Mouse (Mus musculus): ENCODE results near the gene Atg4d.
"Not testable (repeated sequence)": the region's sequence is repeated elsewhere in the genome, so short reads cannot be mapped to it uniquely, and the experiment has no call there.

Atg4d gene

GRCm38 (mm10) chr9:21265000-21265561 is at the start of gene Atg4d:
Gene Atg4d, plus strand, starts transcription at chr9:21265293.
- peak; percentile 97 for DNase-seq (ENCODE audit: low read depth, low spot score)

- DNase-seq (ENCODE audit: low read depth, low spot score) = no peak
These were observed 48.8 kb upstream of the Atg4d start for GRCm38 (mm10) chr9:21216050-21216841.

GRCm38 (mm10) chr9:21219820-21220219 is 45.3 kb upstream of the Atg4d start:
- DNase-seq (ENCODE audit: low read depth, low spot score) = no peak

- peak; percentile 92 for DNase-seq (ENCODE audit: low read depth, low spot score)
These were observed 44.4 kb upstream of the Atg4d start for GRCm38 (mm10) chr9:21220490-21221382.

GRCm38 (mm10) chr9:21221383-21221929 is 43.6 kb upstream of the Atg4d start:
- DNase-seq (ENCODE audit: low read depth, low spot score) = no peak

- DNase-seq (ENCODE audit: low read depth, low spot score) = not testable (repeated sequence)
These were observed 41.6 kb upstream of the Atg4d start for GRCm38 (mm10) chr9:21223490-21223889.

GRCm38 (mm10) chr9:21223906-21224305 is 41.2 kb upstream of the Atg4d start:
- no peak for DNase-seq (ENCODE audit: low read depth, low spot score)

GRCm38 (mm10) chr9:21224576-21225414 is 40.3 kb upstream of the Atg4d start:
- DNase-seq (ENCODE audit: low read depth, low spot score) = no peak

GRCm38 (mm10) chr9:21225415-21225758 is 39.7 kb upstream of the Atg4d start:
- DNase-seq (ENCODE audit: low read depth, low spot score) = no peak

- no peak for DNase-seq (ENCODE audit: low read depth, low spot score)
These were observed 37.8 kb upstream of the Atg4d start for GRCm38 (mm10) chr9:21227342-21227741.

- DNase-seq (ENCODE audit: low read depth, low spot score) = no peak
These were observed 33.5 kb upstream of the Atg4d start for GRCm38 (mm10) chr9:21231551-21231950.

GRCm38 (mm10) chr9:21232867-21233266 is 32.2 kb upstream of the Atg4d start:
- no peak for DNase-seq (ENCODE audit: low read depth, low spot score)

- DNase-seq (ENCODE audit: low read depth, low spot score) = no peak
These were observed 31.7 kb upstream of the Atg4d start for GRCm38 (mm10) chr9:21233366-21233765.

- DNase-seq (ENCODE audit: low read depth, low spot score) = no peak
These were observed 31.3 kb upstream of the Atg4d start for GRCm38 (mm10) chr9:21233805-21234204.

GRCm38 (mm10) chr9:21235341-21235740 is 29.8 kb upstream of the Atg4d start:
- DNase-seq (ENCODE audit: low read depth, low spot score) = no peak

- no peak for DNase-seq (ENCODE audit: low read depth, low spot score)
These were observed 28.1 kb upstream of the Atg4d start for GRCm38 (mm10) chr9:21236991-21237367.

GRCm38 (mm10) chr9:21237368-21238003 is 27.6 kb upstream of the Atg4d start:
- DNase-seq (ENCODE audit: low read depth, low spot score) = no peak

GRCm38 (mm10) chr9:21238004-21238732 is 26.9 kb upstream of the Atg4d start:
- no peak for DNase-seq (ENCODE audit: low read depth, low spot score)

GRCm38 (mm10) chr9:21238733-21239464 is 26.2 kb upstream of the Atg4d start, which contains the start of gene Keap1:
Gene Keap1, minus strand, starts transcription at chr9:21239361.
- DNase-seq (ENCODE audit: low read depth, low spot score) = no peak
